Mouse (Mus musculus) gastrocnemius, postnatal 10 days (tissue): ENCODE measurements around the gene Tm4sf4. TPM values are rescaled to one million over a fixed set of nuclear protein-coding genes. Genes with fewer than 3 reads are reported as not detected.

Source experiments
- DNase-seq: peaks from one replicate; pipeline ENCODE4 v3.0.0; 2021; ENCODE audit warnings: mixed read lengths
- total RNA-seq, 2 experiments: library from RNA; stranded (reverse); gene quantifications; 2 replicates each; pipeline ENCODE4 v1.2.3; 2021

The Tm4sf4 gene
- total RNA-seq, 2 experiments from 2014 or later = not detected

DNA sequence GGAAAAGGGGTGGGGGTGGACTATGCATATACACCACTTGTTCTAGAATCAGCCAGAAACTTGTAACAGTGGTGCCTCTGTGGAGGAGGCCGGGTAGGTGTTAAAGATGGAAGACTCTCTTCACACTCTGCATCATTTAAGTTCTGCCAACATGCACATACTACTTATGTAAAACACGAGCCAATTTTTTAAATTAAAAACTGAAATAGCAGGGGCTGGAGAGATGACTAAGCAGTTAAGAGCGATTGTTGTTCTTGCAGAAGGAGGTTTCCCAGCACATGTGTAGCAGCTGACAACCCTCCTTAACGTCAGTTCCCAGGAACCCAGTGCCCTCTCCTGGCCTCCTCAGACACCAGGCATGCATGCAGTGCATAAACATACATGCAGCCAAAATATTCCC lies 55.5 kb downstream of the Tm4sf4 start:
- no peak for DNase-seq

- DNase-seq = peak; percentile 15
Observed at GRCm38 (mm10) chr3:57481981-57482380, 56.9 kb downstream of the Tm4sf4 start.

- DNase-seq = no peak
Observed at GRCm38 (mm10) chr3:57486068-57486467, 61.0 kb downstream of the Tm4sf4 start.

DNA sequence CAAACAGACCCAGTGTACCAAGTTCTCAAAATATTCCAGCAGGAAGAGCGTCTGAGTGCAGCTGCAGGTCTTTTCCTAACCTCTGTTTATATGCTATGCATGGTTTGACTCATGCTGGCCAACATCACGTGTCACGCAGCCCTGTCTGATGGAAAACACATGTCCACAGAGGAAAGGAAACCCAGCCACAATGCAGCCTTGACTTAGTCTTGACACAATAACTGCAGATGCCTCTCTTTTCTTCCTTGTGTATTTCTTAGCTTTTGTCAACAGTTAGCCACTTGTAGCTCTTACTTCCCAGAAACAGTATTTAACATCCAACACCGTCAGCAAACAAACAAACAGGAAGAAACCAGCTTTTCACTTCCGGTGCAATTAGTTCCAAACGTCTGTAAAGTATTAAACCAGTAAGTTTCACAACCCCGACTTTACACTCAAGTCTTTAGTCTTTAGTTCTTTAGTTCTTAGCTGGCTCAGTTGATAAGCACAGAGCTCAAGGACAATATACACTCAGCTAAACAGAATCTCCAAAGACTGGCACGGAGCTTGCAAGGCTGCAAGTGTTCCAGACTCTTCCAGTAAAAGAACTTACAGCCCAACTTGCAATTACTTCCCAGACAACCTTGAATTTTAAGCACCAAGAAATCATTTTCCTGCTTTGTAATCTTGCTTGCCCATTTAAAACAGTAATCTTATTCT lies 62.5 kb downstream of the Tm4sf4 start:
- DNase-seq = no peak

Other genes with a start within 250 kb of the Tm4sf4 start
- gene Tm4sf1, start 123.3 kb upstream of the Tm4sf4 start, total RNA-seq = 10 to 100 TPM; 41.6 to 42.4 TPM
- gene Wwtr1, start 150.6 kb downstream of the Tm4sf4 start, total RNA-seq = 10 to 100 TPM; 49.1 to 52.7 TPM
- 10 to 100 TPM; 17.5 to 18.8 TPM for gene Commd2, start 226.4 kb downstream of the Tm4sf4 start, total RNA-seq